Mouse (Mus musculus) intestine, embryonic 14.5 days (tissue): ENCODE data around the gene B3galnt1. TPM values are rescaled to one million over a fixed set of nuclear protein-coding genes. Genes with fewer than 3 reads are reported as not detected.

Experiments used
- ATAC-seq: fragments of 200-750 bp; cut with Nextera tagmentation; replicated peaks from 2 replicates; pipeline ENCODE4 v1.8.0; 2017; ENCODE audit warnings: low read depth, moderate number of reproducible peaks, moderate TSS enrichment, moderate library complexity; ENCODE audit not compliant: low FRiP score, low TSS enrichment
- DNase-seq: peaks from one replicate; pipeline ENCODE4 v3.0.0-alpha.2; 2018; ENCODE audit warnings: low spot score
- H3K27ac ChIP-seq: fragments of 300-500 bp; sonication (generic); 2 replicates; pipeline ENCODE4 v1.5.1; 2014; ENCODE audit warnings: low read depth, mild to moderate bottlenecking, control low read depth
- H3K27me3 ChIP-seq: fragments of 300-500 bp; sonication (generic); replicated peaks from 2 replicates; pipeline ENCODE4 v1.6.1; 2014; ENCODE audit warnings: low read length, control low read depth; ENCODE audit not compliant: control insufficient read depth, insufficient read depth
- H3K36me3 ChIP-seq: fragments of 300-500 bp; sonication (generic); 2 replicates; pipeline ENCODE4 v1.6.1; 2014; ENCODE audit warnings: low read length, control low read depth; ENCODE audit not compliant: control insufficient read depth, insufficient read depth
- H3K4me1 ChIP-seq: fragments of 300-500 bp; sonication (generic); replicated peaks from 2 replicates; pipeline ENCODE4 v1.6.1; 2014; ENCODE audit warnings: low read length, control low read depth, mixed read lengths; ENCODE audit not compliant: control insufficient read depth, insufficient read depth
- H3K4me2 ChIP-seq: fragments of 300-500 bp; sonication (generic); 2 replicates; pipeline ENCODE4 v1.6.1; 2014; ENCODE audit warnings: low read length
- H3K4me3 ChIP-seq: fragments of 300-500 bp; sonication (generic); 2 replicates; pipeline ENCODE4 v1.5.1; 2014; ENCODE audit warnings: low read depth, low read length, control low read depth, mixed read lengths
- H3K9ac ChIP-seq: fragments of 300-500 bp; sonication (generic); 2 replicates; pipeline ENCODE4 v1.6.1; 2014; ENCODE audit warnings: mild to moderate bottlenecking, low read length
- H3K9me3 ChIP-seq: fragments of 300-500 bp; sonication (generic); 2 replicates; pipeline ENCODE4 v1.6.1; 2016; ENCODE audit warnings: low read length, control low read depth; ENCODE audit not compliant: control insufficient read depth
- WGBS: fragments of 180-500 bp; shearing (Covaris S2); extraction: QIAGEN DNeasy Blood & Tissue Kit; methylation state at CpG from one replicate; pipeline ENCODE4 v1.1.7; 2014; 5-methylcytosine and 5-hydroxymethylcytosine counted together
- polyA plus RNA-seq: library from polyadenylated mRNA; unstranded; fragments of >200 nt; fragmentation: Nextera tagmentation; extraction: Ambion mirVana; gene quantifications from 2 replicates; pipeline ENCODE4 v1.2.1, GENCODE M21; 2014

B3galnt1 gene
- polyA plus RNA-seq, 1 experiment from 2014 or later = 36.5 TPM

DNA sequence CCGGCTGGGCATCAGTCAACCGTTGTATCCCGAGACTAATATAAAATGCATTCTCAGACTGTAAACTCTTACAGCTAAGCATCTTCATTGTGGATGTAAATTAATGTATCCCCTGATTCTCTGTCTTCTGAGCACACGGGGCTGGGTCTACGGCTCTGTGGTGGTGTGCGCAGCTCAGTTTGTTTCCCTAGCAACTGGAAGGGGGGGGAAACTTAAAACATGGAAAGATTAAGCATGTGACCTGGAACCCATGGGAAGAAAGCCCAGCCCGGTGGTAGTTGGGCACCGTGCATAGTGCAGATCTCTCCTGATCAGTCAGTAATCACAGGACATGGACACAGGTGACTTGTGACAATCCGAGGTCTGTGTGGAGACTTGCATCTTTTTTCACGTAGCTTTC, 63.3 kb downstream of the B3galnt1 start:
- Histone ChIP-seq H3K4me2 (no peak overlapping the region), H3K4me1 (peaks cover 13% of the 10 kb centered on the region), H3K27ac (no peak overlapping the region), H3K27me3 (no peaks in the 10 kb centered on the region), H3K36me3 (no peaks in the 10 kb centered on the region), H3K9ac (no peak overlapping the region), H3K4me3 (no peak overlapping the region), H3K9me3 (no peaks in the 10 kb centered on the region)
- ATAC-seq (no peak), DNase-seq (no peak)
- WGBS = 84% methylated on average over 10 of the region's 10 CpGs

DNA sequence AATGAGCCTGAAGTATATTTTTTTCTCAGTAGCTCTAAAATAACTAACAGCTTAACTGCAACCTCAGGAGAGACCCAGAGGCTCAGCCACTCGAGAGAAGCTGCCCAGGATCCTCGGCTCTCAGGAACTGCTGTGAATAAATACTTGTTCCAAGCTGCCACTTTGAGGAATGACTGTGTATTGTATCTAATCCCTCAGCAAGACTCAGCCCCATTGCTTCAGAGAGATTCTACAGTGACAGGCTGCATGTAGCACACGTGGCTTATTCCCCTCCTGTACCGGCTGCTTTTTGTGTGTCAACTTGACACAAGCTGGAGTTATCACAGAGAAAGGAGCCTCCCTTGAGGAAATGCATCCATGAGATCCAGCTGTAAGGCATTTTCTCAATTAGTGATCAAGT, 66.1 kb downstream of the B3galnt1 start:
- ATAC-seq (peak; percentile 58; the same call in 1 of the 2 replicates), DNase-seq (no peak)
- H3K27me3 ChIP-seq = no peaks in the 10 kb centered on the region
- H3K4me3 ChIP-seq = no peak overlapping the region
- H3K36me3 ChIP-seq = no peaks in the 10 kb centered on the region
- no peak overlapping the region for H3K4me2 ChIP-seq
- H3K27ac ChIP-seq = no peak overlapping the region
- WGBS = 22% methylated on average over 4 of the region's 4 CpGs
- H3K9ac ChIP-seq = no peak overlapping the region
- no peaks in the 10 kb centered on the region for H3K9me3 ChIP-seq
- peaks cover 18% of the 10 kb centered on the region for H3K4me1 ChIP-seq

DNA sequence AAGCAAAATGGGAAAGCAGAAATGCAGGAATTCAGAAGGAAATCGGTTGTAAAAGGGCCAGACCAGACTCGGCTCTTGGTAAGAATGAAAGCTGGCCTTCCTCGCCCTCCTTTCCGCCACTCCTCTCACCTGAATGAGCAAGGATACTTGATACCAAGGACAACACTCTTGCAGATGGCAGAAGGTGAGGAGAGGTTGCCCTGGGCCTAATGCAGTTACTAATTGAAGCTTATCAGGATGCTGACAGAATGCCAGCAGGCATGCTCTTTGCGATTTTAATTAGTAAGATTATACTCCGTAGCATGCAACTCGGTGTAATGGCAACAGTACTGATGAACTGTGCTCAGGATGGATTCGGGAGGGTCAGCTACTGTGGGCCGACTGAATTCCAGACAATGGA, 67.2 kb downstream of the B3galnt1 start:
- Histone ChIP-seq H3K4me1 (peaks cover 15% of the 10 kb centered on the region), H3K9me3 (no peaks in the 10 kb centered on the region), H3K4me2 (no peak overlapping the region), H3K4me3 (no peak overlapping the region), H3K27ac (no peak overlapping the region), H3K9ac (no peak overlapping the region), H3K36me3 (no peaks in the 10 kb centered on the region), H3K27me3 (no peaks in the 10 kb centered on the region)
- 92% methylated on average over 9 of the region's 9 CpGs for WGBS
- ATAC-seq = no peak
- DNase-seq = no peak

DNA sequence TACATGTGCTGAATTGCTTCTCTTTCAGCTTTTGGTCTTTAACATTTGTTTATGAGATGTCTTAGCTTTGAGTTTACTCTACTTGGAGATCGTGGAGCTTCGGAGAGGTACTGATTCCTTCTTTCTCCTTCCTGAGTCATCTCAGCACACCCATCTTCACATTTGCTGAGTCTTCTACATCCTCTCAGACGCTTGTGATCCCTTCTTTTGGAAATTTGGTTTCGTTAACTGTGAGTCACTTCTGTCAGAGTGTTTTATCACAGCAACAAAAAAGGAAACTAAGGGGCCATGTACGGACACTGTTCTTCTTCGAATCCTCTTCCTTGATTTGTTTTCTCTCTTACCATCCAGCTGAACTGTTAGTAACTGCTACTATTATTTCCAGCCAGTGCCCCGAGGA, 69.2 kb downstream of the B3galnt1 start:
- H3K4me1 ChIP-seq = peaks cover 9% of the 10 kb centered on the region; the same call in 1 of the 2 replicates
- ATAC-seq = no peak
- no peak for DNase-seq
- H3K4me2 ChIP-seq = no peak overlapping the region
- H3K9me3 ChIP-seq = no peaks in the 10 kb centered on the region
- H3K27me3 ChIP-seq = no peaks in the 10 kb centered on the region
- no peak overlapping the region for H3K4me3 ChIP-seq
- H3K27ac ChIP-seq = no peak overlapping the region
- WGBS = 39% methylated on average over 7 of the region's 7 CpGs
- H3K9ac ChIP-seq = no peak overlapping the region
- no peaks in the 10 kb centered on the region for H3K36me3 ChIP-seq

DNA sequence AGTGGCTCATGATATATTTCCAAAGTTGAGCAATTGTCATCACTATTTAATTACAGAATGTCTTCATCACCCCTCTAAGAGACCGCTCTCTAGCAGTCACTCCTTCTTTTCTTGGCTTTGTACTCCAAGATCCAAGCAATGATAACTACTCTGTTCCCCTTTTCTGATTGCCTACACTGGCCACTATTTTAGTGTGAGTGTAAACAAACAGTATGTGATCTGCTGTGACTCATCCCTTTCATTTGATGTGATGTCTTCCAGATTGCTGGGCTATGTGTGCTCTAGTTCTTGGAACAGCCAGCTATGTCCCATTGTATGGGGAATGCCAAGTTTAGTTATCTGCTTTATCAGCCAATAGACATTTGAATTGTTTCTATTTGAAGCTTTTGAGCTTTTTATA, 71.4 kb downstream of the B3galnt1 start:
- H3K4me2 ChIP-seq = no peak overlapping the region

DNA sequence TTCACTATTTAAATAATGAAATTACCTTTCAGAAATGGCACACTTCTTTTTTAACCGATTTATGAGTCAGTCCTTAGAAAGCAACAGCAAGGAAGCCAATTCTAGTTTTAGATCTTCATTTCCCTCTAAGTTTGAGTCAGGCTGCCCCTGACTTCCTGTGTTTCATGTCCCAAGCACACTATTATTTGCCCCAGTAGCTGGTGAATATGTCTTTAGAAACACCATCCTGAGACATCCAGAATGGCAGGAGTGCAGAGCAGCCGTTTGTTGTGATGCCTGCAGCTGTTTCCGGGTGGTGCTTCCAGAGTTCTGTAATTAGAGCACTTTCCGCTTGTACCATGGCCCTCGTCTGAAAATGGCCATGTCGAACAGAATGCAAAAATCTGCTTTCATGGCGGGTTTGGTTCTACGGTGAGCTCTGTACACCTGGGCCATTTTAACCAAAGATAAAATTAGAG, 73.7 kb downstream of the B3galnt1 start:
- Histone ChIP-seq H3K9ac (no peak overlapping the region), H3K27me3 (no peaks in the 10 kb centered on the region), H3K27ac (no peak overlapping the region), H3K36me3 (no peaks in the 10 kb centered on the region), H3K4me3 (no peak overlapping the region), H3K4me2 (no peak overlapping the region), H3K4me1 (peaks cover 16% of the 10 kb centered on the region), H3K9me3 (no peaks in the 10 kb centered on the region)
- whole genome bisulfite sequencing = 59% methylated on average over 8 of the region's 8 CpGs
- no peak for DNase-seq
- ATAC-seq = no peak

More for the DNA sequence above, 71.4 kb downstream of the B3galnt1 start:
- DNase-seq = no peak
- H3K4me1 ChIP-seq = peaks cover 9% of the 10 kb centered on the region; the same call in 1 of the 2 replicates
- H3K36me3 ChIP-seq = no peaks in the 10 kb centered on the region
- H3K27me3 ChIP-seq = no peaks in the 10 kb centered on the region
- no peak overlapping the region for H3K27ac ChIP-seq
- H3K9ac ChIP-seq = no peak overlapping the region
- no peak for ATAC-seq
- no peaks in the 10 kb centered on the region for H3K9me3 ChIP-seq
- WGBS = 68% methylated on average over 1 of the region's 1 CpGs
- H3K4me3 ChIP-seq = no peak overlapping the region

DNA sequence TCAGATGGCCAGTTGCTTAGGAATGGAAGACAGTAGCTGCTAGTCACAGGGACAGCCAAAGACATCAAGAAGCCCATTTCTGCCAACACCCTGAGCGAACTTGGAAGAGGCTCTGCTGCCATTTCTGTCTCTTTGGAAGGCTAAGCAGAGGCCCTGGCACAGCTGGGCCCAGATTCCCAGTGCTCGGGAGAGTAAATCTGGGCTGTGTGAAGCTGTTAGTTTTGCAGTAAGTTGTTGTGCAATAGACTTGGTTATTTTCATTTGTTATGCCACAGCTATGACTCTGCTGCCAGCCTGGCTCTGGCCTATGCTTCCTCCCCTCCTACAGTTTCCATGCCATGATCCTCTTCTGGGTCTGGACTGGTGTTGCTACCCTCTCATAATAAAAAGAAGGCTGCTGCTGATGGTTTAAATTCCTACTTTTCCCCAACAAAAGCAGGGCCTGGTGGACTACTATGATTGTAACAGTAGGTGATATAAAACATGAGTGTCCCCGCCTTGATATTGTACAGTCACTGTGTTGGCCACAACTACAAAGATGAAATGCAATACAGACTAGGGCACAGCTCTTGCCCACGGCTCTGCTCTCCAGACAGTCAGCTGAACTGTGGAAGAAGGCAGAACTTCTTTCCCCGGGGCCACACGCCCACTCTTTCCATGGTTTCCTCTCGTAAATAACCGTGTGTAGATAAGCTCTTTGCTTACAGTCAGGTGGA, 74.2 kb downstream of the B3galnt1 start:
- no peak overlapping the region for H3K4me3 ChIP-seq
- ATAC-seq (no peak), DNase-seq (no peak)
- H3K9ac ChIP-seq = no peak overlapping the region
- no peaks in the 10 kb centered on the region for H3K27me3 ChIP-seq
- no peak overlapping the region for H3K4me2 ChIP-seq
- no peaks in the 10 kb centered on the region for H3K36me3 ChIP-seq
- H3K4me1 ChIP-seq = peaks cover 18% of the 10 kb centered on the region
- WGBS = 63% methylated on average over 8 of the region's 8 CpGs
- no peak overlapping the region for H3K27ac ChIP-seq
- no peaks in the 10 kb centered on the region for H3K9me3 ChIP-seq
